In genomic region chr5:75465701-75466100, GRCm38 (mm10) we compare ENCODE assay signal across 15 mouse cellular contexts.
DNase-seq lines count a peak whose midpoint lies in the region.
"Had no signal": no experiment of that assay in that cellular context is flagged by ENCODE, and none has a peak within 500 bp of the region (broad histone marks: within the 10 kb centered on the region; RNA-seq: fewer than 3 reads in every experiment).

No protein-coding gene starts in this region.

- DNase-seq in adrenal gland, adult (ENCODE audit: inconsistent age in 2 of 2, low spot score in 1 of 2) = peak; percentile 36 to 77
- DNase-seq in adrenal gland, postnatal 4 days (ENCODE audit: low spot score in 2 of 2) = no peak
- peak; percentile 46 for DNase-seq in ovary, adult 18-20 months (ENCODE audit: low spot score)
- no peak for DNase-seq in ovary, postnatal 36 days (ENCODE audit: low spot score)
- DNase-seq in adrenal gland, postnatal 36 days = peak; percentile 65 to 75
- DNase-seq in yolk sac, embryonic 10.5 days (ENCODE audit: low spot score) = peak; percentile 24
- no peak for DNase-seq in thymus, postnatal 10 days (ENCODE audit: low spot score in 2 of 2)
- DNase-seq in lung, postnatal 4 days = no peak
- DNase-seq: cerebellum, adult 2 months; cerebellum, postnatal 14 days; gastrocnemius, postnatal 36 days; heart, postnatal 4 days; layer of hippocampus, adult 9-11 months; lung, adult 2 months; lung, postnatal 10 days had no signal

Comparison
In these comparisons a context has a peak if more than half of its experiments do, and no peak if none do; other contexts are left out.
1. DNase-seq: peak in adrenal gland, adult (2 of 2), ovary, adult 18-20 months (single experiment), adrenal gland, postnatal 36 days (2 of 2) and yolk sac, embryonic 10.5 days (single experiment); none in adrenal gland, postnatal 4 days (0 of 2), ovary, postnatal 36 days (single experiment), thymus, postnatal 10 days (0 of 2) and lung, postnatal 4 days (0 of 2).